Mouse (Mus musculus) left cerebral cortex, adult 9 months (tissue): Measurements from ENCODE around the gene C1qa.

Experiments
- DNase-seq, 2 experiments: peaks; one replicate each; pipeline ENCODE4 v3.0.0; 2022; ENCODE audit warnings: low spot score in 2 of 2

The C1qa gene

GRCm38 (mm10) chr4:136898637-136899036 lies at the start of gene C1qa:
C1qa (minus strand) TSS chr4:136898803.
- no peak for DNase-seq

GRCm38 (mm10) chr4:136945397-136945796 lies 46.8 kb upstream of the C1qa start:
- DNase-seq = no peak

- DNase-seq = no peak
Observed at GRCm38 (mm10) chr4:136944558-136945350, 46.2 kb upstream of the C1qa start.

GRCm38 (mm10) chr4:136943175-136943574 lies 44.6 kb upstream of the C1qa start:
- DNase-seq = no peak

GRCm38 (mm10) chr4:136942761-136943160 lies 44.2 kb upstream of the C1qa start:
- DNase-seq = no peak

- no peak for DNase-seq
Observed at GRCm38 (mm10) chr4:136937935-136938334, 39.3 kb upstream of the C1qa start.

GRCm38 (mm10) chr4:136937344-136937743 lies 38.7 kb upstream of the C1qa start:
- DNase-seq = no peak

- DNase-seq = no peak
Observed at GRCm38 (mm10) chr4:136934746-136935613, 36.4 kb upstream of the C1qa start.

- no peak for DNase-seq
Observed at GRCm38 (mm10) chr4:136930474-136930873, 31.9 kb upstream of the C1qa start.

- DNase-seq = peak in 1 of 2 experiments; percentile 33
Observed at GRCm38 (mm10) chr4:136928928-136929327, 30.3 kb upstream of the C1qa start.

GRCm38 (mm10) chr4:136925804-136926203 lies 27.2 kb upstream of the C1qa start:
- DNase-seq = no peak

- DNase-seq = no peak
Observed at GRCm38 (mm10) chr4:136924529-136924928, 25.9 kb upstream of the C1qa start.

GRCm38 (mm10) chr4:136919526-136919925 lies 20.9 kb upstream of the C1qa start:
- DNase-seq = no peak

GRCm38 (mm10) chr4:136918834-136919233 lies 20.2 kb upstream of the C1qa start:
- no peak for DNase-seq

GRCm38 (mm10) chr4:136917165-136917524 lies 18.5 kb upstream of the C1qa start:
- DNase-seq = no peak

GRCm38 (mm10) chr4:136916359-136917164 lies 18.0 kb upstream of the C1qa start:
- DNase-seq = no peak

GRCm38 (mm10) chr4:136912841-136913240 lies 14.2 kb upstream of the C1qa start:
- DNase-seq = no peak

GRCm38 (mm10) chr4:136911804-136912203 lies 13.2 kb upstream of the C1qa start:
- DNase-seq = no peak

GRCm38 (mm10) chr4:136911211-136911646 lies 12.6 kb upstream of the C1qa start:
- DNase-seq = no peak

GRCm38 (mm10) chr4:136907809-136908208 lies 9.2 kb upstream of the C1qa start:
- DNase-seq = no peak

GRCm38 (mm10) chr4:136907033-136907432 lies 8.4 kb upstream of the C1qa start:
- DNase-seq = no peak
